Mouse (Mus musculus) effector memory CD4-positive, alpha-beta T cell, adult 7 months (primary cell): ENCODE data around the gene Mup3. TPM values are rescaled to one million over a fixed set of nuclear protein-coding genes. Genes with fewer than 3 reads are reported as not detected.

Experiments
- polyA plus RNA-seq: library from polyadenylated mRNA; unstranded; fragments of 100-300 nt; shearing (Covaris generic); gene quantifications from one replicate; pipeline ENCODE4 v1.2.1, GENCODE M21; 2017

Mup3 gene
- polyA plus RNA-seq = 0.43 TPM

GRCm38 (mm10) chr4:62087241-62087640, at the start of gene Mup3:
Gene Mup3, minus strand, starts transcription at chr4:62087342.

GRCm38 (mm10) chr4:62054058-62054457, 33.1 kb downstream of the Mup3 start, which contains the start of gene Mup20:
Gene Mup20, minus strand, starts transcription at chr4:62054158.

Other genes starting within 250 kb of the Mup3 start
- gene Mup20, start 33.2 kb downstream of the Mup3 start, polyA plus RNA-seq = not detected
- gene Mup21, start 63.5 kb upstream of the Mup3 start, polyA plus RNA-seq = not detected
- gene Zfp37, start 143.7 kb upstream of the Mup3 start, polyA plus RNA-seq = 0.15 TPM
- 5.7 TPM for gene Slc31a2, start 175.2 kb upstream of the Mup3 start, polyA plus RNA-seq